Mouse (Mus musculus) heart, embryonic 11.5 days (tissue): ENCODE results near the gene Hacd4. TPM values are rescaled to one million over a fixed set of nuclear protein-coding genes. Genes with fewer than 3 reads are reported as not detected.

Experiments used
- ATAC-seq: fragments of 200-750 bp; cut with Nextera tagmentation; replicated peaks from 2 replicates; pipeline ENCODE4 v1.8.0; 2017; ENCODE audit warnings: moderate library complexity; ENCODE audit not compliant: insufficient number of reproducible peaks, low FRiP score, low TSS enrichment
- H3K27ac ChIP-seq: fragments of 300-500 bp; sonication (generic); 2 replicates; pipeline ENCODE4 v1.5.1; 2014; ENCODE audit warnings: mild to moderate bottlenecking, low read depth, low read length
- H3K27me3 ChIP-seq: fragments of 300-500 bp; sonication (generic); 2 replicates; pipeline ENCODE4 v1.6.1; 2014; ENCODE audit warnings: mild to moderate bottlenecking, low read length, mixed read lengths; ENCODE audit not compliant: control insufficient read depth, insufficient read depth
- H3K36me3 ChIP-seq: fragments of 300-500 bp; sonication (generic); 2 replicates; pipeline ENCODE4 v1.6.1; 2014; ENCODE audit warnings: mild to moderate bottlenecking, low read length, moderate library complexity, mixed read lengths; ENCODE audit not compliant: control insufficient read depth, insufficient read depth
- H3K4me1 ChIP-seq: fragments of 300-500 bp; sonication (generic); 2 replicates; pipeline ENCODE4 v1.6.1; 2014; ENCODE audit warnings: low read length; ENCODE audit not compliant: control insufficient read depth, insufficient read depth
- H3K4me2 ChIP-seq: fragments of 300-500 bp; sonication (generic); 2 replicates; pipeline ENCODE4 v1.6.1; 2014; ENCODE audit warnings: mild to moderate bottlenecking, moderate library complexity
- H3K4me3 ChIP-seq: fragments of 300-500 bp; sonication (generic); 2 replicates; pipeline ENCODE4 v1.5.1; 2014; ENCODE audit warnings: low read depth, low read length
- H3K9ac ChIP-seq: fragments of 300-500 bp; sonication (generic); 2 replicates; pipeline ENCODE4 v1.6.1; 2014; ENCODE audit warnings: mild to moderate bottlenecking, low read depth, low read length, moderate library complexity
- H3K9me3 ChIP-seq: fragments of 300-500 bp; sonication (generic); replicated peaks from 2 replicates; pipeline ENCODE4 v1.6.1; 2016; ENCODE audit warnings: low read length; ENCODE audit not compliant: control insufficient read depth
- WGBS: fragments of 180-500 bp; shearing (Covaris S2); extraction: QIAGEN DNeasy Blood & Tissue Kit; methylation state at CpG from one replicate; pipeline ENCODE4 v1.1.7; 2014; ENCODE audit not compliant: insufficient replicate concordance; 5-methylcytosine and 5-hydroxymethylcytosine counted together
- polyA plus RNA-seq: library from polyadenylated mRNA; unstranded; fragments of >200 nt; fragmentation: Nextera tagmentation; extraction: Ambion mirVana; gene quantifications from 2 replicates; pipeline ENCODE4 v1.2.1, GENCODE M21; 2014

Gene Hacd4
- polyA plus RNA-seq, 1 experiment from 2014 or later, result 8.0 TPM

- no peak overlapping the region for H3K27ac ChIP-seq
- no peaks in the 10 kb centered on the region for H3K27me3 ChIP-seq
- H3K36me3 ChIP-seq, result no peaks in the 10 kb centered on the region
- 89% methylated on average over 5 of the region's 5 CpGs for WGBS
- H3K4me1 ChIP-seq, result no peaks in the 10 kb centered on the region
- H3K9ac ChIP-seq, result no peak overlapping the region
- no peaks in the 10 kb centered on the region for H3K9me3 ChIP-seq
- no peak overlapping the region for H3K4me3 ChIP-seq
- H3K4me2 ChIP-seq, result no peak overlapping the region
- ATAC-seq, result no peak
Measured at GRCm38 (mm10) chr4:88419378-88419777, 19.4 kb downstream of the Hacd4 start.

GRCm38 (mm10) chr4:88415017-88415416 is 23.7 kb downstream of the Hacd4 start:
- WGBS, result 49% methylated on average over 2 of the region's 2 CpGs
- Histone ChIP-seq H3K4me1 (no peaks in the 10 kb centered on the region), H3K4me3 (no peak overlapping the region), H3K4me2 (no peak overlapping the region), H3K27ac (no peak overlapping the region), H3K27me3 (no peaks in the 10 kb centered on the region), H3K9ac (no peak overlapping the region), H3K9me3 (no peaks in the 10 kb centered on the region), H3K36me3 (no peaks in the 10 kb centered on the region)
- no peak for ATAC-seq

GRCm38 (mm10) chr4:88412331-88412730 is 26.4 kb downstream of the Hacd4 start:
- no peaks in the 10 kb centered on the region for H3K4me1 ChIP-seq
- WGBS, result 73% methylated on average over 2 of the region's 2 CpGs
- no peak for ATAC-seq
- H3K4me2 ChIP-seq, result no peak overlapping the region
- no peak overlapping the region for H3K27ac ChIP-seq
- no peaks in the 10 kb centered on the region for H3K27me3 ChIP-seq
- H3K9me3 ChIP-seq, result no peaks in the 10 kb centered on the region
- no peak overlapping the region for H3K9ac ChIP-seq
- H3K4me3 ChIP-seq, result no peak overlapping the region
- H3K36me3 ChIP-seq, result no peaks in the 10 kb centered on the region

- Histone ChIP-seq H3K27me3 (no peaks in the 10 kb centered on the region), H3K27ac (no peak overlapping the region), H3K9me3 (no peaks in the 10 kb centered on the region), H3K36me3 (no peaks in the 10 kb centered on the region), H3K4me1 (no peaks in the 10 kb centered on the region), H3K4me3 (no peak overlapping the region), H3K4me2 (no peak overlapping the region), H3K9ac (no peak overlapping the region)
- no peak for ATAC-seq
- WGBS, result 88% methylated on average over 4 of the region's 4 CpGs
Measured at GRCm38 (mm10) chr4:88409279-88409678, 29.4 kb downstream of the Hacd4 start.

GRCm38 (mm10) chr4:88406887-88407696 is 31.6 kb downstream of the Hacd4 start:
- H3K36me3 ChIP-seq, result no peaks in the 10 kb centered on the region
- H3K27ac ChIP-seq, result no peak overlapping the region
- no peaks in the 10 kb centered on the region for H3K4me1 ChIP-seq
- 78% methylated on average over 4 of the region's 4 CpGs for WGBS
- no peaks in the 10 kb centered on the region for H3K9me3 ChIP-seq
- H3K9ac ChIP-seq, result no peak overlapping the region
- no peak overlapping the region for H3K4me2 ChIP-seq
- ATAC-seq, result no peak; the same call in 1 of the 2 replicates
- H3K27me3 ChIP-seq, result no peaks in the 10 kb centered on the region
- H3K4me3 ChIP-seq, result no peak overlapping the region

GRCm38 (mm10) chr4:88402884-88403283 is 35.8 kb downstream of the Hacd4 start:
- H3K4me2 ChIP-seq, result no peak overlapping the region
- no peak for ATAC-seq
- H3K27me3 ChIP-seq, result no peaks in the 10 kb centered on the region
- H3K4me3 ChIP-seq, result no peak overlapping the region
- no peak overlapping the region for H3K9ac ChIP-seq
- no peaks in the 10 kb centered on the region for H3K4me1 ChIP-seq
- no peaks in the 10 kb centered on the region for H3K9me3 ChIP-seq
- H3K27ac ChIP-seq, result no peak overlapping the region
- H3K36me3 ChIP-seq, result no peaks in the 10 kb centered on the region
- 81% methylated on average over 6 of the region's 6 CpGs for WGBS

- Histone ChIP-seq H3K9ac (no peak overlapping the region), H3K9me3 (no peaks in the 10 kb centered on the region), H3K27ac (no peak overlapping the region), H3K27me3 (no peaks in the 10 kb centered on the region), H3K4me2 (no peak overlapping the region), H3K4me1 (no peaks in the 10 kb centered on the region), H3K36me3 (no peaks in the 10 kb centered on the region), H3K4me3 (no peak overlapping the region)
- 85% methylated on average over 7 of the region's 7 CpGs for WGBS
- ATAC-seq, result no peak
Measured at GRCm38 (mm10) chr4:88400992-88401313, 37.8 kb downstream of the Hacd4 start.

- Histone ChIP-seq H3K36me3 (no peaks in the 10 kb centered on the region), H3K27me3 (no peaks in the 10 kb centered on the region), H3K4me3 (no peak overlapping the region), H3K4me2 (no peak overlapping the region), H3K9ac (no peak overlapping the region), H3K27ac (no peak overlapping the region), H3K9me3 (no peaks in the 10 kb centered on the region), H3K4me1 (no peaks in the 10 kb centered on the region)
- ATAC-seq, result no peak
- WGBS, result 76% methylated on average over 9 of the region's 9 CpGs
Measured at GRCm38 (mm10) chr4:88400302-88400991, 38.3 kb downstream of the Hacd4 start.
